Mouse (Mus musculus): ENCODE measurements at regions not wholly inside any gene's neighbourhood (a gene's known extent, or its start where the extent isn't known, plus 50 kb on each side); places are given as distances from the start of the nearest gene placed in this dataset.

GRCm38 (mm10) chr12:54453343-54453742, 203.0 kb downstream of the Sptssa start:
- H3K4me1 ChIP-seq (ENCODE audit: insufficient read depth, low read depth, low read length), result no peaks in the 10 kb centered on the region
- ATAC-seq (ENCODE audit: extremely low read depth, insufficient number of reproducible peaks, low FRiP score, poor library complexity, severe bottlenecking), result no peak
- no peak overlapping the region for H3K4me3 ChIP-seq (ENCODE audit: low read depth, low read length)
- DNase-seq (ENCODE audit: low spot score), result no peak
- TF ChIP-seq GATA2 (IDR thresholded peaks at IDR 0.05; ENCODE audit: borderline replicate concordance, low read depth, low read length) (no peak), POLR2AphosphoS5 (IDR thresholded peaks at IDR 0.05; ENCODE audit: insufficient replicate concordance, low read depth, low read length) (no peak), GATA1 (IDR thresholded peaks at IDR 0.05; ENCODE audit: borderline replicate concordance, low read length) (no peak), TAL1 (conservative IDR thresholded peaks at IDR 0.05; ENCODE audit: low read depth, low read length) (no peak), CTCF (IDR thresholded peaks at IDR 0.05; ENCODE audit: low read depth, low read length) (no peak)
- no peaks in the 10 kb centered on the region for H3K36me3 ChIP-seq (replicated peaks)
- H3K9me3 ChIP-seq (replicated peaks), result peaks cover 40% of the 10 kb centered on the region
- H3K27me3 ChIP-seq (ENCODE audit: insufficient read depth, low read length), result no peaks in the 10 kb centered on the region

DNA sequence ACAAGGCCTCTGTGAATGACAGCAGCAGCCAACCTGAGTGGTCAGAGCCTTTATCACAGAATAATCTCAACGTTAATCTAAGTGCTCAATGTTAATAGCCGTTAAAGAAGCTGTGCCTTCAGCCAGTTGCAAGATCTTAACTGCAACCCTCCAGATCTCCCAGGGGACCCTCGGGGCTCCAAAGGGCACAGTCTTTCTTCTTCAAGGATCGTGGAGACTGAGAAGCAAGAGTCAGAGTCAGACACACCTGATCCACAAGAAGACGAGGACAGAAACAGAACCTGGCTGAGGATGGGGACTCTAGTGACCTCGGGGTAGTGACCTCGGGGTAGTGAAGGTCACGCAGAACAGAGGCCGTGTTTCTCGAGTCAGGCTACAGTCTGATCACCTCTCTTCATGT, 206.0 kb downstream of the Sptssa start:
- Histone ChIP-seq H3K36me3 (replicated peaks) (no peaks in the 10 kb centered on the region), H3K4me1 (ENCODE audit: insufficient read depth, low read depth, low read length) (no peaks in the 10 kb centered on the region), H3K4me3 (ENCODE audit: low read depth, low read length) (no peak overlapping the region), H3K27me3 (ENCODE audit: insufficient read depth, low read length) (no peaks in the 10 kb centered on the region), H3K9me3 (replicated peaks) (peaks cover 46% of the 10 kb centered on the region)
- ATAC-seq (ENCODE audit: extremely low read depth, insufficient number of reproducible peaks, low FRiP score, poor library complexity, severe bottlenecking), result no peak
- TF ChIP-seq GATA2 (IDR thresholded peaks at IDR 0.05; ENCODE audit: borderline replicate concordance, low read depth, low read length), result no peak
- no peak for TF ChIP-seq TAL1 (conservative IDR thresholded peaks at IDR 0.05; ENCODE audit: low read depth, low read length)
- no peak for TF ChIP-seq POLR2AphosphoS5 (IDR thresholded peaks at IDR 0.05; ENCODE audit: insufficient replicate concordance, low read depth, low read length)
- no peak for DNase-seq (ENCODE audit: low spot score)

DNA sequence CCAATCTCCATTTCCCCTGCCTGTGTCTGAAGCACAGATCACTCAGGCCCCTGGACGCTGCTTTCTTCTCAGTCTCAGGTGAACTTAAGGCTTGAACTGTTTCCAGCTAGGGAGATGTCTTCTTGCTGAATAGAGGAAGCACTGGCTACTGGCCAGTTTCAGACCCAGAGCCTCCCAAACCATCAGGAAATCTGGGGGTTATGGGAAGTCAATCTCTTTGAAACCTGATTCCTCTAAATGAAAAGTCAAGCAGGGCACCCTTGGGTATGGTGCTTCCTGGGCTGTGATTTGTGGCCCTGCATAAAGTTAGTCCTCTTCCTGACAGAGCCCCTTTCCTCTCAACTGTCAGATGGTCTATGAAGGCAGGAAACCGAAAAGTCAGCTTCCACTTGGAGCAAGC, 208.2 kb downstream of the Sptssa start:
- no peak for DNase-seq (ENCODE audit: low spot score)
- Histone ChIP-seq H3K36me3 (replicated peaks) (no peaks in the 10 kb centered on the region), H3K4me3 (ENCODE audit: low read depth, low read length) (no peak overlapping the region), H3K27me3 (ENCODE audit: insufficient read depth, low read length) (no peaks in the 10 kb centered on the region), H3K9me3 (replicated peaks) (peaks cover 47% of the 10 kb centered on the region), H3K4me1 (ENCODE audit: insufficient read depth, low read depth, low read length) (no peaks in the 10 kb centered on the region)
- TF ChIP-seq GATA2 (IDR thresholded peaks at IDR 0.05; ENCODE audit: borderline replicate concordance, low read depth, low read length) (no peak), GATA1 (IDR thresholded peaks at IDR 0.05; ENCODE audit: borderline replicate concordance, low read length) (no peak), TAL1 (conservative IDR thresholded peaks at IDR 0.05; ENCODE audit: low read depth, low read length) (no peak), POLR2AphosphoS5 (IDR thresholded peaks at IDR 0.05; ENCODE audit: insufficient replicate concordance, low read depth, low read length) (no peak), CTCF (IDR thresholded peaks at IDR 0.05; ENCODE audit: low read depth, low read length) (no peak)
- no peak for ATAC-seq (ENCODE audit: extremely low read depth, insufficient number of reproducible peaks, low FRiP score, poor library complexity, severe bottlenecking)

- no peaks in the 10 kb centered on the region for H3K4me1 ChIP-seq (ENCODE audit: insufficient read depth, low read depth, low read length)
- no peaks in the 10 kb centered on the region for H3K27me3 ChIP-seq (ENCODE audit: insufficient read depth, low read length)
- H3K9me3 ChIP-seq (replicated peaks), result peaks cover 50% of the 10 kb centered on the region
- no peak for DNase-seq (ENCODE audit: low spot score)
- ATAC-seq (ENCODE audit: extremely low read depth, insufficient number of reproducible peaks, low FRiP score, poor library complexity, severe bottlenecking), result no peak
- no peak overlapping the region for H3K4me3 ChIP-seq (ENCODE audit: low read depth, low read length)
- H3K36me3 ChIP-seq (replicated peaks), result no peaks in the 10 kb centered on the region
- TF ChIP-seq GATA2 (IDR thresholded peaks at IDR 0.05; ENCODE audit: borderline replicate concordance, low read depth, low read length) (no peak), GATA1 (IDR thresholded peaks at IDR 0.05; ENCODE audit: borderline replicate concordance, low read length) (no peak), POLR2AphosphoS5 (IDR thresholded peaks at IDR 0.05; ENCODE audit: insufficient replicate concordance, low read depth, low read length) (no peak), TAL1 (conservative IDR thresholded peaks at IDR 0.05; ENCODE audit: low read depth, low read length) (no peak), CTCF (IDR thresholded peaks at IDR 0.05; ENCODE audit: low read depth, low read length) (no peak)
These were observed 209.0 kb downstream of the Sptssa start for GRCm38 (mm10) chr12:54447354-54447753.

DNA sequence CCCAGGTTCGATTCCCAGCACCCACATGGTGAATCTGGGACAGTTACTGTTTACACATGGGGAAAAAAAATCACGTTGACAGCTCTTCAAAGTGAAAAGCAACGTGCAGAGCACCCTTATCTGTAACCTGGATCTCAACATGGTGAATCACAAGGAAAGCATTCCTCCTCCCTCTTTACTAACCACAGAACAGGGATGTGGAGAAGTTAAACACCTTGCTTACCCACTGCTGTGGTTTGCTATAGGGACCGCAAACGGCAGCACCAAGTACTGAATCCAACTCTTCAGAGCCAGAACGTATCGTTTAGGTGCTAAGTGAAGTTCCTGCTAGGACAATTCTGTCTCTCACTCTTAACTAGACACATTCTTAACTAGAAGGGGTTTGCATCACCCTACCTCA, 210.0 kb downstream of the Sptssa start:
- Histone ChIP-seq H3K4me1 (ENCODE audit: insufficient read depth, low read depth, low read length) (no peaks in the 10 kb centered on the region), H3K9me3 (replicated peaks) (peaks cover 57% of the 10 kb centered on the region), H3K27me3 (ENCODE audit: insufficient read depth, low read length) (no peaks in the 10 kb centered on the region), H3K4me3 (ENCODE audit: low read depth, low read length) (no peak overlapping the region), H3K36me3 (replicated peaks) (no peaks in the 10 kb centered on the region)
- DNase-seq (ENCODE audit: low spot score) (no peak), ATAC-seq (ENCODE audit: extremely low read depth, insufficient number of reproducible peaks, low FRiP score, poor library complexity, severe bottlenecking) (no peak)
- no peak for TF ChIP-seq GATA2 (IDR thresholded peaks at IDR 0.05; ENCODE audit: borderline replicate concordance, low read depth, low read length)
- no peak for TF ChIP-seq POLR2AphosphoS5 (IDR thresholded peaks at IDR 0.05; ENCODE audit: insufficient replicate concordance, low read depth, low read length)
- TF ChIP-seq GATA1 (IDR thresholded peaks at IDR 0.05; ENCODE audit: borderline replicate concordance, low read length), result no peak
- no peak for TF ChIP-seq TAL1 (conservative IDR thresholded peaks at IDR 0.05; ENCODE audit: low read depth, low read length)
- TF ChIP-seq CTCF (IDR thresholded peaks at IDR 0.05; ENCODE audit: low read depth, low read length), result no peak

GRCm38 (mm10) chr12:54444416-54444815, 212.0 kb downstream of the Sptssa start:
- ATAC-seq (ENCODE audit: extremely low read depth, insufficient number of reproducible peaks, low FRiP score, poor library complexity, severe bottlenecking), result no peak
- no peaks in the 10 kb centered on the region for H3K36me3 ChIP-seq (replicated peaks)
- TF ChIP-seq GATA1 (IDR thresholded peaks at IDR 0.05; ENCODE audit: borderline replicate concordance, low read length) (no peak), CTCF (IDR thresholded peaks at IDR 0.05; ENCODE audit: low read depth, low read length) (no peak), POLR2AphosphoS5 (IDR thresholded peaks at IDR 0.05; ENCODE audit: insufficient replicate concordance, low read depth, low read length) (no peak)
- H3K4me1 ChIP-seq (ENCODE audit: insufficient read depth, low read depth, low read length), result no peaks in the 10 kb centered on the region
- peaks cover 49% of the 10 kb centered on the region for H3K9me3 ChIP-seq (replicated peaks)
- no peaks in the 10 kb centered on the region for H3K27me3 ChIP-seq (ENCODE audit: insufficient read depth, low read length)
- no peak for DNase-seq (ENCODE audit: low spot score)
- H3K4me3 ChIP-seq (ENCODE audit: low read depth, low read length), result no peak overlapping the region

DNA sequence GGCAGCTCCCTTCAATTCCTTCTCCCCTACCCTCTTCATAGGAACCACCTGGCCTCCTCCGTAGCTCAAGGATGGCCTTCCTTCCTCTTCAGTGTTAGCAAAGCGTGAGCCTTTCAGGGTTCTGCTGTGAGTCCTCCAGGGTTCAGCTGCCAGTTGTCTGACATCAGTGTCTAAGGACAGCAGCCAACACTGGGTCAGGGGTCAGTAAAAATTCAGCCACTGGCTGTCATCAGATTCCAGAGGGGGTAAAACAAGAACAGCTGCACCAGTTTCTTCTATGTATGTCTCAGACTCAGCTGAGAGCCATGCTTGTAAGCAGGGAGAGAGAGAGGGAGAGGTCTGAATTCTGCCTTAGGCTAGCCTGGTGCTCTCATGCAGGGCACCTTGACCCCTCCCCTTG, 213.1 kb downstream of the Sptssa start:
- peaks cover 47% of the 10 kb centered on the region for H3K9me3 ChIP-seq (replicated peaks)
- no peak for TF ChIP-seq GATA1 (IDR thresholded peaks at IDR 0.05; ENCODE audit: borderline replicate concordance, low read length)
- no peak for TF ChIP-seq CTCF (IDR thresholded peaks at IDR 0.05; ENCODE audit: low read depth, low read length)
- no peak for TF ChIP-seq GATA2 (IDR thresholded peaks at IDR 0.05; ENCODE audit: borderline replicate concordance, low read depth, low read length)
- no peak for TF ChIP-seq POLR2AphosphoS5 (IDR thresholded peaks at IDR 0.05; ENCODE audit: insufficient replicate concordance, low read depth, low read length)
- TF ChIP-seq TAL1 (conservative IDR thresholded peaks at IDR 0.05; ENCODE audit: low read depth, low read length), result no peak
- no peak for ATAC-seq (ENCODE audit: extremely low read depth, insufficient number of reproducible peaks, low FRiP score, poor library complexity, severe bottlenecking)
- no peak for DNase-seq (ENCODE audit: low spot score)
- H3K4me3 ChIP-seq (ENCODE audit: low read depth, low read length), result no peak overlapping the region
- H3K36me3 ChIP-seq (replicated peaks), result no peaks in the 10 kb centered on the region
- H3K4me1 ChIP-seq (ENCODE audit: insufficient read depth, low read depth, low read length), result no peaks in the 10 kb centered on the region
- H3K27me3 ChIP-seq (ENCODE audit: insufficient read depth, low read length), result no peaks in the 10 kb centered on the region

All from G1E (cell line).